Mouse (Mus musculus) left cerebral cortex, postnatal 36 days (tissue): ENCODE measurements around the gene Otos. TPM values are rescaled to one million over a fixed set of nuclear protein-coding genes. Genes with fewer than 3 reads are reported as not detected.
A peak's percentile ranks its signal among the peaks of the same experiment; 100 is the strongest.

Experiments used
- DNase-seq, 2 experiments: peaks; one replicate each; pipeline ENCODE4 v3.0.0; 2021 to 2022; ENCODE audit warnings: low spot score in 2 of 2, mixed read lengths in 1 of 2
- intact Hi-C: fragments of 180-260 bp; cut with DNase I; formaldehyde crosslinking; loops from one replicate; pipeline ENCODE4 v1.15.1; 2025
- total RNA-seq, 2 experiments: library from RNA; stranded (reverse); gene quantifications; 2 replicates each; pipeline ENCODE4 v1.2.3; 2021

Otos gene
- total RNA-seq, 2 experiments from 2014 or later: not detected

DNA sequence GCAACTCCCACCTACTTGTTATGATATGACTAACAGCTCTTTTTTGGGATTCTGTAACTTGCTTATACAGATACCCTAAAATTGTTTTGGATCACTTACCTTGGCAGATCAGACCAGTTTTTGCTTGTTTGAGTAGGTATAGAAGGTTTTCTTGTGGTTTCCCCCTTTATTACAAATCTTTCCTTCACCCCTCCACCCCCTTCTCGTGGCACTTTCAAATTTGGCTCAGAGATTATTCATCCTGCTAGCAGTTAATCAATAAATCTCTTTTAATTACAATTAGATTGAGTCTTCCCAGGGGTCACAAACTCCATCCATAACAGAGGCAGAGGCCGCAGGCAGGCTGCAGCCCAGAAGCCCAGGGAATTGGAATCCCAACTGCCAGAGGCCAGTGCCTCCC lies 31.2 kb downstream of the Otos start, which contains the start of gene Olfr12:
Gene Olfr12 (plus strand): TSS at position 301 of the 400 bp plus-strand sequence.
- DNase-seq: no peak
- intact Hi-C loops: no loop called here

GRCm38 (mm10) chr1:92616046-92616445 lies 32.6 kb downstream of the Otos start:
- no peak for DNase-seq
- intact Hi-C loops: no loop called here

DNA sequence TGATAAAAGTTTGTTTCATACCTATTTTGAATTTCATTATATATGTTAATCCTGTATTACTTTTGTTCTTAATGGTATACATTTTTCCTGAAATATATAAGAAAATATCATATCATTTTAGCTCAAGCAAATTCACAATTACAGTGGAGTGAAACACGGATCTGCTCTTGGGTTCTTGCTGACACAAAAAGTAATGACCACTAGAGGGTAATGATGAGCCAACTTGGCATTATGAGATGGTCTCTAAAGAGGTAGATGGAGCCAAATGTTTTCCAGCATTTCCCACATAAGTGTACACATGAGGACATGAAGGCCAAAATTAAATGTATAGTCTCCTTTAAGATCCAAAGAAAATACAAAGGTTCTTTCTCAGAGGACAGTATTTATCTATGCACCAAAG lies 34.1 kb downstream of the Otos start:
- DNase-seq: no peak
- intact Hi-C loops: loop anchor here (2.0 to 5.0 kb wide), 2 partner anchors 34 to 142 kb away; partner anchors contain the start of genes Ndufa10 and Otos

- intact Hi-C loops: loop anchor here (5.0 kb wide), 1 partner anchor 141 kb away; the partner anchor contains the start of gene Ndufa10
- DNase-seq: no peak
These were observed 35.5 kb downstream of the Otos start for GRCm38 (mm10) chr1:92613175-92613574.

DNA sequence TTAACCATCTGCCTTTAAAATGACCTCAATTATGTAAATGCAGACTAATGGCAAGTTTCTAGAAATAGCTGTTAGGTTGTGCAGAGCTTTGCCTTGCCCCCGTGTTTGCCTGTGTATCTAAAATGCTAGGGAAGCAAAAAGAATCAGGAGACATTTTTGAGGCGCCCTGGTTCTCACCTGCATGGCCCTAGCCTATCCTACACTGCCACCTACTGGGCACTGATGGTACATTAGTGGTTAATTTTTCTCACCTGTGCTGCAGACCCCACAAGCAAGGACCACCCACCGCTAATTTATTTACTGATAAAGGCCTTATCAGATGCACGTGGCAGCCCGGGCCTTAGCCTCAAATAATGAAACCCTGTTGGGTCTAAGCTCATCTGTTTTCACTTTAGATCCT lies 37.6 kb downstream of the Otos start:
- peak; percentile 29 to 48 for DNase-seq
- intact Hi-C loops: loop anchor here (2.0 to 5.0 kb wide), 2 partner anchors 90 to 139 kb away; partner anchors contain the start of gene Ndufa10

GRCm38 (mm10) chr1:92607711-92608110 lies 40.9 kb downstream of the Otos start:
- no peak for DNase-seq
- intact Hi-C loops: no loop called here

DNA sequence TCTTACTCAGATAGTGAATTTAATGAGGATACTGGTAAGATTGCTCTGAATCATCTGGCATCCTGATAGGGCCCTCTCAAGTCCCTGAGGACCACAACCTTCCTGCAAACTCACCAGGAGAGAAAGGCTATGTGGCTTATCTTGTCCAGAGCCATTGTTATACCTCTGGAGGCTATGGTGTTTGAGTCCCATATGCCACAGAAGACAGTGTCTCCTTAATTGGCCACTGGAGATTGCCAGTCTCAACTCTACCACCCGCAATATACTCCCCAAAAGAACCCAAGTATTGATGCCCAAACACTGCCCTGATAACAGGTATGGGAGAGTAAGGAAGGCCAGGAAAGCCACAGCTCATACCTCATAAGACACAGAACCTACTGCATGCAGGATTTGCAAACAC lies 43.2 kb downstream of the Otos start, which contains the start of gene Olfr1410:
Gene Olfr1410 (plus strand): TSS at position 301 of the 400 bp plus-strand sequence.
- no peak for DNase-seq
- intact Hi-C loops: no loop called here

DNA sequence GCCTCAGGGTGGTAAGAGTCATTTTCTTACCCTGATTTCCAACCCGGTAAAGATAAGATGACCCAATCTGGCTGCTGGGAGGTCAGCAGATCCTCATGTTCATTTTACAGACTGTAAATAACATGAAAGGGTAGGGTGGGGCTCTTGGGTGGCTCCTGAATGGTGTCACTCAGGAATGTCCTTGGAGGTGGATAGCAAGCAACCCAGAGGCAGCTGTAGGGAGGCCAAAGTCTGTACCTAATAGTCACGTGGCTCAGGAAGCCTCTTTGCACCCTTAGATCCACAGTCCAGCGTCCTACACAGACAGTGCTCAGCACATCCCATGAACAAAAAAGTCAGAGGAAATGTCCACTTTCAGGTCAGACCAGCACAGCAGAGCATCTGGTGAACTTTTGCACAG lies 52.6 kb downstream of the Otos start:
- DNase-seq: no peak
- intact Hi-C loops: no loop called here

Other genes starting within 250 kb of the Otos start
- 100 to 1,000 TPM; 217 to 221 TPM for gene Ndufa10, start 175.0 kb downstream of the Otos start, total RNA-seq
- not detected for gene Olfr1416, start 163.7 kb downstream of the Otos start, total RNA-seq
- not detected for gene Olfr1415, start 152.7 kb downstream of the Otos start, total RNA-seq
- not detected for gene Olfr1414, start 130.2 kb downstream of the Otos start, total RNA-seq
- not detected for gene Olfr1413, start 77.5 kb downstream of the Otos start, total RNA-seq
- not detected for gene Olfr1412, start 63.1 kb downstream of the Otos start, total RNA-seq
- not detected for gene Olfr1411, start 54.4 kb downstream of the Otos start, total RNA-seq
- gene Olfr1410, start 43.1 kb downstream of the Otos start, total RNA-seq: not detected
- not detected for gene Olfr12, start 31.1 kb downstream of the Otos start, total RNA-seq
- gene Cops9, start 6.9 kb downstream of the Otos start, total RNA-seq: 100 to 1,000 TPM; 233 to 246 TPM
- 10 to 100 TPM; 78.7 to 81.8 TPM for gene Gpc1, start 182.8 kb upstream of the Otos start, total RNA-seq